Mouse (Mus musculus) midbrain, embryonic 11.5 days (tissue): ENCODE data around the gene Rad18. TPM values are rescaled to one million over a fixed set of nuclear protein-coding genes. Genes with fewer than 3 reads are reported as not detected.
A peak's percentile ranks its signal among the peaks of the same experiment; 100 is the strongest.

ENCODE experiments used
- ATAC-seq: fragments of 200-750 bp; cut with Nextera tagmentation; 2 replicates; pipeline ENCODE4 v1.8.0; 2017; ENCODE audit warnings: moderate TSS enrichment, moderate library complexity; ENCODE audit not compliant: low FRiP score
- DNase-seq: peaks from one replicate; pipeline ENCODE4 v3.0.0; 2015; ENCODE audit warnings: low spot score; ENCODE audit errors: missing footprints
- H3K27ac ChIP-seq: fragments of 300-500 bp; sonication (generic); 2 replicates; pipeline ENCODE4 v1.5.1; 2014; ENCODE audit warnings: low read depth, low read length
- H3K27me3 ChIP-seq: fragments of 300-500 bp; sonication (generic); 2 replicates; pipeline ENCODE4 v1.6.1; 2014; ENCODE audit warnings: mild to moderate bottlenecking, low read length, moderate library complexity, mixed read lengths; ENCODE audit not compliant: control insufficient read depth, insufficient read depth
- H3K36me3 ChIP-seq: fragments of 300-500 bp; sonication (generic); 2 replicates; pipeline ENCODE4 v1.6.1; 2014; ENCODE audit warnings: mild to moderate bottlenecking, low read length, moderate library complexity, mixed read lengths; ENCODE audit not compliant: control insufficient read depth, insufficient read depth
- H3K4me1 ChIP-seq: fragments of 300-500 bp; sonication (generic); 2 replicates; pipeline ENCODE4 v1.6.1; 2014; ENCODE audit warnings: low read length; ENCODE audit not compliant: control insufficient read depth, insufficient read depth
- H3K4me2 ChIP-seq: fragments of 300-500 bp; sonication (generic); 2 replicates; pipeline ENCODE4 v1.6.1; 2014; ENCODE audit warnings: mild to moderate bottlenecking, moderate library complexity
- H3K4me3 ChIP-seq: fragments of 300-500 bp; sonication (generic); 2 replicates; pipeline ENCODE4 v1.5.1; 2014; ENCODE audit warnings: low read depth, low read length
- H3K9ac ChIP-seq: fragments of 300-500 bp; sonication (generic); 2 replicates; pipeline ENCODE4 v1.6.1; 2014; ENCODE audit warnings: low read length
- H3K9me3 ChIP-seq: fragments of 300-500 bp; sonication (generic); 2 replicates; pipeline ENCODE4 v1.6.1; 2016; ENCODE audit warnings: low read length; ENCODE audit not compliant: control insufficient read depth
- WGBS: fragments of 180-500 bp; shearing (Covaris S2); extraction: QIAGEN DNeasy Blood & Tissue Kit; methylation state at CpG from one replicate; pipeline ENCODE4 v1.1.7; 2014; 5-methylcytosine and 5-hydroxymethylcytosine counted together
- polyA plus RNA-seq: library from polyadenylated mRNA; unstranded; fragments of >200 nt; fragmentation: Nextera tagmentation; extraction: Ambion mirVana; gene quantifications from 2 replicates; pipeline ENCODE4 v1.2.1, GENCODE M21; 2014

Rad18 gene
- polyA plus RNA-seq, 1 experiment from 2014 or later = 39.7 TPM

DNA sequence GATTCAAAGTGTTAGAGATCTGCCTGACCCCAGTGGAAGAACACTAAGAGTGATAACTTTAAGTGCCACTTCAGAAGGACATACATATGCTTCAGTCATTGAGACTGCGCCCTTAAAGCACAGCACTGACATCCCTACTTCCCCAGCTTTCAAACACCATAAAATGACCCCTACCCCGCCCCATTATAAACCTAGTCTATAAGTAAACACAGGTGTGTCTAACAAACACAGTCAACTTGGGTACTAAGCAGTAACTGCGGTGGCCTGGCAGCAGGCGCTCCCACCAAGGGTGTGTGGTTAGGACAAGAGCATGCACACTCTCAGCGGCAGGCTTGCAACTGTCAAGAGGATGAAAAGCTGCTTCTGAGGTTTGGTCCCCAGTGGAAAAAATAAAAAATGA is 76.5 kb downstream of the Rad18 start:
- H3K4me2 ChIP-seq = no peak overlapping the region
- H3K36me3 ChIP-seq = no peaks in the 10 kb centered on the region
- no peak overlapping the region for H3K27ac ChIP-seq
- H3K9ac ChIP-seq = no peak overlapping the region
- DNase-seq (no peak), ATAC-seq (no peak)
- 94% methylated on average over 5 of the region's 5 CpGs for WGBS
- H3K9me3 ChIP-seq = no peaks in the 10 kb centered on the region
- H3K27me3 ChIP-seq = no peaks in the 10 kb centered on the region
- H3K4me1 ChIP-seq = no peaks in the 10 kb centered on the region
- no peak overlapping the region for H3K4me3 ChIP-seq

DNA sequence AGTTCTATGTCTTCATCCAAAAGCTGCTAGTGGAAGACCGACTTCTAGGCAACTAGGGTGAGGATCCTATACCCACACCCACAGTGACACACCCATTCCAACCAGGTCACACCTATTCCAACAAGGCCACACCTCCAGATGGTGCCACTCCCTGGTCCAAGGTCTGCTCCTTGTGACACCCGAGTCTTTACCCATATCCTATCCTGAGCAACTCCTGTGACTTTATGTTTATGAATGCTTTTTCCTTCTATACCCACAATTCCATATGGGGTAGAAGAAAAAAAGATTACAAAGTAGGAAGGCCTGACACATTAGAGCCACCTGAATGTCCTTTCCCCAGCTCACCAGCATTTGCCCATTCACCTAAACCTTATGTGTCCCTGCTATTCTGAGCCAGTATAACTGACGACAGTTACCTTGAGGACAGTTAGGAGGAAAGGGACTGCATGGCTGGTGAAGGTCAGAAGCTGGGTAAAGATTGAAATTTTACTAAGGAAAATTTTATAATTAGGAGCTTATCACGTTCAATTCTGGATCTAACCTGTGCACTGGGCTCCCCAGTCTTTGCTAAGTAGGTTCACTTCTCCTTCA is 78.7 kb downstream of the Rad18 start:
- no peak overlapping the region for H3K9ac ChIP-seq
- peak; percentile 17 for DNase-seq

DNA sequence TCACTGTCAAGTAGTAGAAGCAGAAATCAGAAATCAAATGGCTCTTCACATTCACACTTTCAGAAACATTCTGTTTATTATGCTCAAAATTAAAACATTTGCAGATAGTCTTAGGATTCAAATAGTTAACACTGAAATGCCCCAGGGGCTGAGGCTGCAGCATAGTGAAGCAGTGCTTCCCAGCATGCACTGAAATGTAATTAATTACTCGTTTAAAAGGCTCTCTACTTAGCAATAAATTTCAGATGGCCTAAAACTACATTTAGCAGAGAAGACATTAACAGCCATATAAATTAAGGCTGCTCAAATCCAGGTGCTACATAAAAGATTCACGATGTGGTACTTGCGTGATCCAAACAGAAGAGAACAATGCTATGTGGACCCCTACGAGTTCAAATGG is 87.5 kb downstream of the Rad18 start:
- Histone ChIP-seq H3K4me2 (no peak overlapping the region), H3K4me1 (no peaks in the 10 kb centered on the region), H3K27me3 (no peaks in the 10 kb centered on the region), H3K9ac (no peak overlapping the region), H3K9me3 (no peaks in the 10 kb centered on the region), H3K4me3 (no peak overlapping the region), H3K27ac (no peak overlapping the region), H3K36me3 (no peaks in the 10 kb centered on the region)
- ATAC-seq = no peak
- WGBS = 93% methylated on average over 4 of the region's 4 CpGs
- no peak for DNase-seq

More for the DNA sequence above, 78.7 kb downstream of the Rad18 start:
- Histone ChIP-seq H3K27ac (no peak overlapping the region), H3K36me3 (no peaks in the 10 kb centered on the region), H3K4me2 (no peak overlapping the region), H3K9me3 (no peaks in the 10 kb centered on the region), H3K4me3 (no peak overlapping the region), H3K27me3 (no peaks in the 10 kb centered on the region), H3K4me1 (no peaks in the 10 kb centered on the region)
- ATAC-seq = no peak
- WGBS = 95% methylated on average over 4 of the region's 4 CpGs

DNA sequence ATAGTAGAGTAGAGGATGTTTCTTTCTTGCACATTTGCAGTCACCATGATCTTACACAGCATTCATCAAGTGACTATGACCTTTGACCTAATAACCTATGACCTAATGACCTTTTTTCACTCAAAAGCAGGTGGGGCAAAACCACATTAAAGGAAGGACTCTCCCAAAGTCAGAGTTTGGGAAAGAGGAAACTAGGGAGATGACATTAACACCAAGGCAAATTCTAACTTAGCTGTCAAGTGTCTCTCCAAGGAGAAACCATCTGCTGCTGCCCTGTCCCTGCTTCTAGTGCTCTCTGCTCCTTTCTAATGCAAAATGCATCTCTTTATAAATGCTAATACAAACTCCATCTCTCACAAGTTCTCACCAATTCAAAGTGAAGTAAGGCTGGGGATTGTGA is 92.6 kb downstream of the Rad18 start:
- DNase-seq = no peak
- ATAC-seq = no peak

DNA sequence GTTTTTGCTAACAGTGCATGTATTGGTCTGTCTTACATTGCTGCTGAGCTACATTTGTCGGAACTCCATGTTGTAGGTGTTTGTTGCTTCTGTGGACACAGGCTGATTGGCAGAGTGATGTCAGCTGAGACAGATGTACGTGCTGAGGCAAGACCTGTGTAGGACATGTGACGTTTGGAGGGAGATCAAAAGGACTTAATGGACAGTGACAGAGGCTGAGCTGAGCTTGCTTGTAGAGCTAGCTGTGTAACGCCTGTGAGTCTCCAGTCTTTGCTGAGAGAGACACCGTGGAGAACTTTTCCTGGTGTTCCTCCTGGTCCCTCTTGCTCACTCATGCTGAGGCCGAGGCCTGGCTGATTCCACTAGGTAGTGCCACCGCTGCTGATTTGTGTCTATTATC is 101.5 kb downstream of the Rad18 start:
- Histone ChIP-seq H3K4me2 (no peak overlapping the region), H3K4me3 (no peak overlapping the region), H3K36me3 (no peaks in the 10 kb centered on the region), H3K9ac (no peak overlapping the region), H3K9me3 (no peaks in the 10 kb centered on the region), H3K27ac (no peak overlapping the region), H3K27me3 (no peaks in the 10 kb centered on the region), H3K4me1 (no peaks in the 10 kb centered on the region)
- 82% methylated on average over 7 of the region's 7 CpGs for WGBS
- no peak for ATAC-seq
- DNase-seq = no peak

More for the DNA sequence above, 92.6 kb downstream of the Rad18 start:
- Histone ChIP-seq H3K27ac (no peak overlapping the region), H3K4me2 (no peak overlapping the region), H3K36me3 (no peaks in the 10 kb centered on the region), H3K27me3 (no peaks in the 10 kb centered on the region), H3K9me3 (no peaks in the 10 kb centered on the region), H3K4me3 (no peak overlapping the region), H3K9ac (no peak overlapping the region), H3K4me1 (no peaks in the 10 kb centered on the region)

DNA sequence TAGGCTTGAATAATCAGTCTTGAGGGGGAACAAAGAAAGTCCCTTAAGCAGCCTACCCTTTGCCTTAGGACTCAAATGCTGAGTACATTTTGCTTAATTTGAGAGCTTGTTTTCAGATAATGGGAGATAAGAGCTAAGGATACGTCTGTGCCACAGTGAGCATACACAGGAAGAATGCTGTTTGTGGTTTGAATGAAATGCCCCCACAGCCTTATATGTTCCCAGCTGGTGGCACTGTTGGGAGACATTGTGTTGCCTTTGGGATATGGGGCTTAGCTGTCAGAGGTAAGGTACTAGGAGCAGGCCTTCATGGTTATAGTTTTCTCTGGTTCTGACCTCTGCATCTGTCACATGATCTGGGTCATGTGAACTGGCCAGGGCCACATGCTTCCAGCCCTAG is 108.6 kb downstream of the Rad18 start:
- no peaks in the 10 kb centered on the region for H3K9me3 ChIP-seq

DNA sequence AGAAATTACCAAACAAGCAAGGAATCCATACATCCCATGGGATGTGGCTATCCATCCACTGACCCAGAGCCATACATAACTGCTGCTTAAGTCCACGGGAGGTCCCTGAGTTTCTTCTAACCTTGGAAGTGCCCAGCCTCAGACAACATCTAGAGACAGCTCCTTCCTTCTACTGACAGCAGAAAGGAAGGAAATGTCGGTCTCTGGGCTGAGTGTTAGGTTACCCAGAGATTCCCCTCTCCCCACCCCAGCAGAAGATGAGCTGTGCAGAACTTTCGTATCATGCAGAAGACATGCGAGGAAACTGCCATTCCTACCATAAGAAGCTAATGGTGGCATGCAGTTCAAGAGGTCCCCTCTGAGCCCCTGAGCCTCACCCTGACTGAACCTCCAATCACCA is 109.5 kb downstream of the Rad18 start:
- H3K4me3 ChIP-seq = no peak overlapping the region
- no peak overlapping the region for H3K9ac ChIP-seq
- H3K27ac ChIP-seq = no peak overlapping the region
- no peaks in the 10 kb centered on the region for H3K27me3 ChIP-seq
- H3K4me2 ChIP-seq = no peak overlapping the region
- ATAC-seq (no peak), DNase-seq (no peak)
- no peaks in the 10 kb centered on the region for H3K9me3 ChIP-seq
- no peaks in the 10 kb centered on the region for H3K36me3 ChIP-seq
- 89% methylated on average over 4 of the region's 4 CpGs for WGBS
- no peaks in the 10 kb centered on the region for H3K4me1 ChIP-seq

More for the DNA sequence above, 108.6 kb downstream of the Rad18 start:
- ATAC-seq = no peak
- no peaks in the 10 kb centered on the region for H3K27me3 ChIP-seq
- no peak overlapping the region for H3K27ac ChIP-seq
- no peak overlapping the region for H3K9ac ChIP-seq
- H3K36me3 ChIP-seq = no peaks in the 10 kb centered on the region
- no peak for DNase-seq
- WGBS = 77% methylated on average over 1 of the region's 1 CpGs
- H3K4me1 ChIP-seq = no peaks in the 10 kb centered on the region
- no peak overlapping the region for H3K4me3 ChIP-seq
- no peak overlapping the region for H3K4me2 ChIP-seq

DNA sequence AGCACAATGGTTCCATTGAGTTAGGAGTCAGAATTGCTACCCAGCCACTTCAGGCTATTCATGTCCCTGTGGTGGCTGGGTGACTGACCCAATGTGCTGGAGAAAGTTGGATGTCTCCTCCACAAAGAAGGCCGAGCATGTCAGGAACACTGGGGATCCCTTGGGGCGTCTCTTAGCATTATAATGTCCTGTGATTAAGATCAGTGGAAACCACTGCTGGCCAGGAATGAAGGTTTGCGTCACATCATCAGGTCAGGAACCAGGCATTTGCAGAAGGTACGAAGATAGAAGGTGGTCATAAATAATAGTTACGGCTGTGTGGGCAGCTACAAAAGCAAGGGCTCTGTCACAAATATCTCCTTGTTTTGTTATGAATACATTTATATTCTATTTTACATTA is 111.5 kb downstream of the Rad18 start:
- H3K4me1 ChIP-seq = no peaks in the 10 kb centered on the region
- ATAC-seq (no peak), DNase-seq (no peak)
- WGBS = 91% methylated on average over 5 of the region's 5 CpGs
- H3K9me3 ChIP-seq = no peaks in the 10 kb centered on the region
- no peaks in the 10 kb centered on the region for H3K27me3 ChIP-seq
- no peak overlapping the region for H3K4me2 ChIP-seq
- no peak overlapping the region for H3K27ac ChIP-seq
- no peak overlapping the region for H3K9ac ChIP-seq
- H3K36me3 ChIP-seq = no peaks in the 10 kb centered on the region
- no peak overlapping the region for H3K4me3 ChIP-seq

DNA sequence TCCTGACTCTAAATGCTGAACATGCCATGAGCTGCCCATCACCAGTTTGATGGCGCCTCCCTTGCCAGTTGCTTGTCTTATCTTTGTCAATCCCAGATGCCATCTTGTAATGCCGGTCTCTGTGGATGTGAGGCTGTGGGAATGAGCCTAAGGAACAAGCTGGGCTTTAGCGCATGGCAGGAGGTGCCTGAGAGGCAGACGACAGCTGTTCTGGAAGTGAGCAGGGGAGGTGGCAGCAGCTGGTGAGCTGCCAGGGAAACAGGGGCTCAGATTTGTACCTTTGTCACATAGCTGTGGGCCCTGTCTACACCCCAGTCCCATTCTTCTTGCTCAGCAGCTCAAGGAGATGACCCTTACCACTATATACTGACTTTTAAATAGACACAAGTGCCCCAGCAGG is 114.5 kb downstream of the Rad18 start:
- no peaks in the 10 kb centered on the region for H3K27me3 ChIP-seq
- no peaks in the 10 kb centered on the region for H3K9me3 ChIP-seq
- no peaks in the 10 kb centered on the region for H3K4me1 ChIP-seq
- DNase-seq = no peak
- no peak overlapping the region for H3K4me2 ChIP-seq
- H3K4me3 ChIP-seq = no peak overlapping the region
- no peak overlapping the region for H3K27ac ChIP-seq
- no peaks in the 10 kb centered on the region for H3K36me3 ChIP-seq
- no peak for ATAC-seq
- H3K9ac ChIP-seq = no peak overlapping the region
- 79% methylated on average over 4 of the region's 4 CpGs for WGBS

DNA sequence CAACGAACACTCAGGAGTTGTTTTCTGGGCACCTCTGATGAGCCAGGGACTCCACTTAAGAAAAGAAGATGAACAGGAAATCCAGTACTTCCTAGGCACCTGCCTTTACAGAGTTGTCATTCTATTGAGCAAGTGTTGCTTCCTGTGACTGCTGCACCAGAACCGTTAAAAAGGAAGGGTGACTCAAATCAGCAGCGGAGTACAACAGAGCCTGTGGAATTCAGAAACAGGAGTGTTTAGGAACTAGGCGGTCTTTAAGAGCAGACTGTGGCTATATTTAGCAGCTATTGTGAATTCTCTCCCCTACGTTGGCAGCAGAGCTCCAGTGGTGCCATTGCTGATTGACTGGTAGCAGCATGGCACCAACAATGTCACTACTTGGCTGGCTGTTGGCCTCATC is 119.3 kb downstream of the Rad18 start:
- no peak overlapping the region for H3K9ac ChIP-seq

More for the DNA sequence above, 119.3 kb downstream of the Rad18 start:
- 87% methylated on average over 5 of the region's 5 CpGs for WGBS
- no peaks in the 10 kb centered on the region for H3K36me3 ChIP-seq
- no peak overlapping the region for H3K4me3 ChIP-seq
- no peaks in the 10 kb centered on the region for H3K4me1 ChIP-seq
- H3K9me3 ChIP-seq = no peaks in the 10 kb centered on the region
- no peak overlapping the region for H3K4me2 ChIP-seq
- DNase-seq (no peak), ATAC-seq (no peak)
- H3K27me3 ChIP-seq = no peaks in the 10 kb centered on the region
- H3K27ac ChIP-seq = no peak overlapping the region
